Mouse (Mus musculus) MN1 (cell line): ENCODE data around the gene Olfr904.
"Not testable (repeated sequence)": the region's sequence is repeated elsewhere in the genome, so short reads cannot be mapped to it uniquely, and the experiment has no call there.

ENCODE experiments used
- DNase-seq: peaks from one replicate; pipeline ENCODE4 v3.0.0-alpha.2; 2016; ENCODE audit warnings: low spot score

The Olfr904 gene

DNA sequence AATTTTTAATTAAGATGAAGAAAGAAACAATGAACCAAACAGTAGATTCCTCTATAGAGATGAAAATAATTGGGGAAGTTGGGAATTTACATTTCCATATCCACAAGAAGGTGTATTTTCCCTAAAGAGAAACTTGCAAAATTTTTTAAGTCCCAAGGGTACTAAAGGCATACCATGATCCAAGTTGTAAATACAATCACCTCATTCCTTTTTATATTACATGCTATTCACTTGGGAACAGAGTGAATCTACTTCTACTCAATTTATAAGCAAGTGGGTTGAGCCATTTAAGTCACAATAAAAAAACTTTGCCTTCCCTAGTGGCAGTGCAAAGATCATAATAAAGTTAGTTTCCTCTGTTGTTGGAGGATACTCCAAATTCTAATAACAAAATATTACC lies at the start of gene Olfr904:
TSS of gene Olfr904 (plus strand) at position 301 of the 400 bp plus-strand sequence.
- no peak for DNase-seq

DNA sequence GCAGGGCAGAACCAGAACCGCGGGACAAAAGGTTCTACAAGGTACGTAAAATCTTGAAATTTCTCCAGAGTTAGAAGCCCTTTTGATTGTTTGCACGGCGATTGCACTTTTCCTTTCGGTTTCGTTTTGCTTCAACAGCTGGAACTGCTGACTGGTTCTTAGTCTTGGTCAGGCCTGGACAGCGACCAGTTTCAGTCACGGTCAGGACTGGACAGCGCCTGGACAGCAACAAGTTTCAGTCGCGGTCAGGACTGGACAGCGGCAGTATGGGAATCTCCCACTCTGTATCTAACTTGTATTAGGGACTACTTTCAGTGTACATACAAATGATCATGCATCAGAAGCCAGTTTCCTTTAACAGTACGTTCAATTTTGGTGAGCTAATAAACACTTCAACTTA lies 49.4 kb upstream of the Olfr904 start:
- DNase-seq = not testable (repeated sequence)

GRCm38 (mm10) chr9:38423801-38424200 lies 39.1 kb upstream of the Olfr904 start:
- DNase-seq = no peak

DNA sequence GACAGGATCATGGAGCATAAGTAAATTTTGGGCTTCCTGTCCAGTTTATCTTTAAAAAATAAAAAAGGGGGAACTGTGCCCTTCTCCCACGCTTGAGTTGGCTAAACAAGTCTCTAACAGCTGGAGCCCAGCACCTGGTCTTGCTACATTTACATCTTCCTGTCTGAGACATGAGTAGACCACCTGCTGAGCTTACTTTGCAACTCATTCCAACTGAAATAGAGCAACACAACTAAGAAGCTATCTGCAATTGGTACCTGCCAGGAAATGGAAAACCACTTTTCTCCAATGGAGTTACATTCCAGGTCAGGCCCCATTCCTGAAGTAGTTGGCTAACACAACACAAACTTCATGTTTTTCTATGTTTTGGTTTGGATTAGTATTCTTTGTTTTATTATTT lies 35.9 kb upstream of the Olfr904 start:
- DNase-seq = no peak

GRCm38 (mm10) chr9:38429155-38429554 lies 33.8 kb upstream of the Olfr904 start, which contains the start of gene Olfr901:
Gene Olfr901, plus strand, starts transcription at chr9:38429455.
- DNase-seq = no peak

- no peak for DNase-seq
Observed at GRCm38 (mm10) chr9:38447352-38447751, 15.6 kb upstream of the Olfr904 start, which contains the start of gene Olfr902. Gene Olfr902, plus strand, starts transcription at chr9:38447652.

GRCm38 (mm10) chr9:38470807-38471206 lies 7.9 kb downstream of the Olfr904 start, which contains the start of gene Olfr905:
Gene Olfr905, plus strand, starts transcription at chr9:38471107.
- no peak for DNase-seq

GRCm38 (mm10) chr9:38486785-38487184 lies 23.8 kb downstream of the Olfr904 start, which contains the start of gene Olfr906:
Gene Olfr906, plus strand, starts transcription at chr9:38487085.
- no peak for DNase-seq

DNA sequence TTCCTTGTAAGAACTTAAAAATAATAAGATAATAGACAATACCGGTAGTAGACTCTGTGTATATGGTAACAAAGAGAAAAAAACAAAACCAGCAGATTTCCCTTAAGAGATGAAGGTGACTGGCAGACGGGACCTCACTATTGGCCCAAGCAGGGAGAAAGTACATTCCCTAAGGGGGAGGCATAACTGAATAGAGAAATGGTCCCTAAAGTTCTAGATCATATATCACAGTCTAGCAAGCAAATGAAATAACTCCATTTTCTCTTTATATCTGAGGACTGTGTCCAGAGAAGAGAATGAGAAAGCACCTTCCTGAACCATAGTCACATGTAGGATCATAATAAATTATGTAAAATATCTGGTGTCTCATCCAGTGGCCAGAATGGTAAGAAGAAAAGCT lies 32.6 kb downstream of the Olfr904 start, which contains the start of gene Olfr907:
TSS of gene Olfr907 (plus strand) at position 301 of the 400 bp plus-strand sequence.
- DNase-seq = no peak

- DNase-seq = no peak
Observed at GRCm38 (mm10) chr9:38512353-38512752, 49.4 kb downstream of the Olfr904 start.
